Mouse (Mus musculus): Measurements from ENCODE around the gene Gli3.

DNA sequence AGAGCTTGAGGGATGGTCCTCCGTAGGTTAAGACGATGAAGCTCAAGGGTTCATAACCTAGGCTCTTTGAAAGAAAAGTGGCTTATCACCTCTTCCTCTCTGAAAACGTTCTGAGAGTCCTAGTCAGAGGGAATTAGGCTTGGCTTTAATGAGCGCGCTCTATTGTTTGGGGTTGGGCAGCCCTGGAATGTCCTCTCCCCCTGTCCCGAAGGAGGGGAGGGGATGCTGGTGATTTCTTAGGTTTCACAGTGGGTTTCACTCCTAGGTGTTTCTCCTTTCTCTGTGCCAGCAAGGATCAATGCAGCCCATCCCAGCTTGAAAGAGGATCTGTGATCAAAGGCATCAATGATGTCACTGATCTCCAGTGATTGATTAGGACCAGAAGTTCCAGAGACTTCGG, 24.3 kb downstream of the Gli3 start:
- TF ChIP-seq CTCF (IDR thresholded peaks at IDR 0.05; ENCODE audit: borderline replicate concordance, extremely low read depth, insufficient read depth, insufficient read length) (no peak), POLR2A (IDR thresholded peaks at IDR 0.05; ENCODE audit: borderline replicate concordance, extremely low read depth, insufficient read depth, insufficient read length, poor library complexity, severe bottlenecking) (no peak)
